Mouse (Mus musculus) neural tube, embryonic 15.5 days (tissue): ENCODE results near the gene Slc11a1. TPM values are rescaled to one million over a fixed set of nuclear protein-coding genes. Genes with fewer than 3 reads are reported as not detected.
A peak's percentile ranks its signal among the peaks of the same experiment; 100 is the strongest.

ENCODE experiments used
- ATAC-seq: fragments of 200-750 bp; cut with Nextera tagmentation; 2 replicates; pipeline ENCODE4 v1.8.0; 2017; ENCODE audit warnings: mild to moderate bottlenecking, moderate TSS enrichment, moderate library complexity; ENCODE audit not compliant: low FRiP score
- H3K27ac ChIP-seq: fragments of 300-500 bp; sonication (generic); replicated peaks from 2 replicates; pipeline ENCODE4 v1.5.1; 2015; ENCODE audit warnings: mild to moderate bottlenecking, inconsistent platforms
- H3K27me3 ChIP-seq: fragments of 300-500 bp; sonication (generic); replicated peaks from 2 replicates; pipeline ENCODE4 v1.6.1; 2015; ENCODE audit warnings: inconsistent platforms
- H3K36me3 ChIP-seq: fragments of 300-500 bp; sonication (generic); 2 replicates; pipeline ENCODE4 v1.6.1; 2015; ENCODE audit warnings: inconsistent platforms
- H3K4me1 ChIP-seq: fragments of 300-500 bp; sonication (generic); 2 replicates; pipeline ENCODE4 v1.6.1; 2015; ENCODE audit warnings: inconsistent platforms
- H3K4me2 ChIP-seq: fragments of 300-500 bp; sonication (generic); 2 replicates; pipeline ENCODE4 v1.6.1; 2015; ENCODE audit warnings: inconsistent platforms, mild to moderate bottlenecking, moderate library complexity
- H3K4me3 ChIP-seq: fragments of 300-500 bp; sonication (generic); replicated peaks from 2 replicates; pipeline ENCODE4 v1.5.1; 2015; ENCODE audit warnings: mild to moderate bottlenecking, inconsistent platforms
- H3K9ac ChIP-seq: fragments of 300-500 bp; sonication (generic); replicated peaks from 2 replicates; pipeline ENCODE4 v1.6.1; 2015; ENCODE audit warnings: mild to moderate bottlenecking, inconsistent platforms
- H3K9me3 ChIP-seq: fragments of 300-500 bp; sonication (generic); replicated peaks from 2 replicates; pipeline ENCODE4 v1.6.1; 2016; ENCODE audit warnings: inconsistent platforms
- WGBS: fragments of 180-500 bp; shearing (Covaris S2); methylation state at CpG from one replicate; pipeline ENCODE4 v1.1.7; 2015; ENCODE audit warnings: mixed read lengths; 5-methylcytosine and 5-hydroxymethylcytosine counted together
- microRNA counts: library from miRNA; unstranded; fragments of <30 nt; microRNA quantifications from one replicate; lab custom pipeline; 2016
- microRNA-seq: library from miRNA; unstranded; fragments of <30 nt; microRNA quantifications from one replicate; pipeline ENCODE4, GENCODE M21; 2017
- polyA plus RNA-seq: library from polyadenylated mRNA; unstranded; fragments of >200 nt; fragmentation: Nextera tagmentation; extraction: Ambion mirVana; gene quantifications from 2 replicates; pipeline ENCODE4 v1.2.1, GENCODE M21; 2015

The Slc11a1 gene
- polyA plus RNA-seq, 1 experiment from 2014 or later: 2.3 TPM

GRCm38 (mm10) chr1:74423147-74423546 lies 48.2 kb downstream of the Slc11a1 start:
- H3K4me3 ChIP-seq: no peak overlapping the region
- no peaks in the 10 kb centered on the region for H3K27me3 ChIP-seq
- H3K27ac ChIP-seq: no peak overlapping the region
- no peak for ATAC-seq
- no peaks in the 10 kb centered on the region for H3K4me1 ChIP-seq
- no peak overlapping the region for H3K9ac ChIP-seq
- H3K4me2 ChIP-seq: no peak overlapping the region
- H3K9me3 ChIP-seq: no peaks in the 10 kb centered on the region
- 42% methylated on average over 8 of the region's 8 CpGs for WGBS
- no peaks in the 10 kb centered on the region for H3K36me3 ChIP-seq

GRCm38 (mm10) chr1:74425845-74426244 lies 50.9 kb downstream of the Slc11a1 start:
- H3K9ac ChIP-seq: no peak overlapping the region
- no peak overlapping the region for H3K4me3 ChIP-seq
- no peaks in the 10 kb centered on the region for H3K9me3 ChIP-seq
- WGBS: 75% methylated on average over 7 of the region's 7 CpGs
- H3K27me3 ChIP-seq: no peaks in the 10 kb centered on the region
- no peak overlapping the region for H3K4me2 ChIP-seq
- no peaks in the 10 kb centered on the region for H3K36me3 ChIP-seq
- no peak overlapping the region for H3K27ac ChIP-seq
- no peaks in the 10 kb centered on the region for H3K4me1 ChIP-seq
- ATAC-seq: no peak

GRCm38 (mm10) chr1:74433220-74433619 lies 58.2 kb downstream of the Slc11a1 start:
- Histone ChIP-seq H3K9me3 (no peaks in the 10 kb centered on the region), H3K4me2 (no peak overlapping the region), H3K36me3 (peaks cover 20% of the 10 kb centered on the region), H3K27me3 (no peaks in the 10 kb centered on the region), H3K27ac (no peak overlapping the region), H3K4me1 (no peaks in the 10 kb centered on the region), H3K9ac (no peak overlapping the region), H3K4me3 (no peak overlapping the region)
- 71% methylated on average over 6 of the region's 6 CpGs for WGBS
- no peak for ATAC-seq

- ATAC-seq: no peak
- Histone ChIP-seq H3K4me3 (no peak overlapping the region), H3K27ac (no peak overlapping the region), H3K4me2 (no peak overlapping the region), H3K36me3 (peaks cover 30% of the 10 kb centered on the region), H3K9me3 (no peaks in the 10 kb centered on the region), H3K9ac (no peak overlapping the region), H3K4me1 (no peaks in the 10 kb centered on the region), H3K27me3 (no peaks in the 10 kb centered on the region)
- 79% methylated on average over 5 of the region's 5 CpGs for WGBS
Observed at GRCm38 (mm10) chr1:74434596-74434995, 59.6 kb downstream of the Slc11a1 start.

GRCm38 (mm10) chr1:74435563-74435962 lies 60.6 kb downstream of the Slc11a1 start:
- WGBS: 86% methylated on average over 6 of the region's 6 CpGs
- Histone ChIP-seq H3K36me3 (peaks cover 34% of the 10 kb centered on the region), H3K27ac (no peak overlapping the region)

More at GRCm38 (mm10) chr1:74435563-74435962, 60.6 kb downstream of the Slc11a1 start:
- no peak for ATAC-seq
- H3K4me2 ChIP-seq: no peak overlapping the region
- no peaks in the 10 kb centered on the region for H3K9me3 ChIP-seq
- no peak overlapping the region for H3K9ac ChIP-seq
- no peak overlapping the region for H3K4me3 ChIP-seq
- no peaks in the 10 kb centered on the region for H3K4me1 ChIP-seq
- no peaks in the 10 kb centered on the region for H3K27me3 ChIP-seq

MicroRNAs encoded within 50 kb of the gene (microRNA counts, 519-probe panel; counts per million panel counts)
- 2,928 counts per million, percentile 70 among the panel's probes with 10 or more counts for microRNA mmu-miR-26b (lab: Ali Mortazavi, UCI)

Small RNA genes lying within 50 kb of the gene (microRNA-seq; reads per million reads assigned to microRNA genes)
- gene Mir26b: 12,202 reads per million, percentile 97 among the genes with 10 or more reads in this experiment

Other genes with a start within 250 kb of the Slc11a1 start
- gene Rufy4, start 249.7 kb upstream of the Slc11a1 start, polyA plus RNA-seq: 0.18 and 0.37 TPM in 2 replicates
- gene Cxcr2, start 221.2 kb upstream of the Slc11a1 start, polyA plus RNA-seq: 0.05 and 0.13 TPM in 2 replicates
- not detected in 2 replicates for gene Cxcr1, start 180.6 kb upstream of the Slc11a1 start, polyA plus RNA-seq
- 393 and 423 TPM in 2 replicates for gene Arpc2, start 139.1 kb upstream of the Slc11a1 start, polyA plus RNA-seq
- gene Gpbar1, start 96.6 kb upstream of the Slc11a1 start, polyA plus RNA-seq: 0.73 TPM in 1 of 2 replicates, not detected in the other
- 209 and 236 TPM in 2 replicates for gene Aamp, start 90.5 kb upstream of the Slc11a1 start, polyA plus RNA-seq
- gene Pnkd, start 90.3 kb upstream of the Slc11a1 start, polyA plus RNA-seq: 152 and 156 TPM in 2 replicates
- 10.1 and 12.9 TPM in 2 replicates for gene Tmbim1, start 69.6 kb upstream of the Slc11a1 start, polyA plus RNA-seq
- 1.1 and 1.4 TPM in 2 replicates for gene Catip, start 13.1 kb upstream of the Slc11a1 start, polyA plus RNA-seq
- 16.8 and 30.2 TPM in 2 replicates for gene Ctdsp1, start 16.3 kb downstream of the Slc11a1 start, polyA plus RNA-seq
- gene Vil1, start 34.2 kb downstream of the Slc11a1 start, polyA plus RNA-seq: 0.33 and 5.9 TPM in 2 replicates
- 43.9 and 48.5 TPM in 2 replicates for gene Cnot9, start 130.9 kb downstream of the Slc11a1 start, polyA plus RNA-seq
- gene Plcd4, start 167.7 kb downstream of the Slc11a1 start, polyA plus RNA-seq: 10.1 and 10.8 TPM in 2 replicates
- gene Usp37, start 169.1 kb downstream of the Slc11a1 start, polyA plus RNA-seq: 22.3 and 23.4 TPM in 2 replicates
- gene Zfp142, start 213.1 kb downstream of the Slc11a1 start, polyA plus RNA-seq: 7.1 and 8.3 TPM in 2 replicates
- gene Bcs1l, start 213.1 kb downstream of the Slc11a1 start, polyA plus RNA-seq: 21.5 and 22.9 TPM in 2 replicates
- gene Rnf25, start 226.2 kb downstream of the Slc11a1 start, polyA plus RNA-seq: 46.0 and 47.8 TPM in 2 replicates
- gene Stk36, start 226.2 kb downstream of the Slc11a1 start, polyA plus RNA-seq: 13.4 and 13.9 TPM in 2 replicates